Mouse (Mus musculus) CD4-positive, CD25-positive, alpha-beta regulatory T cell, adult 2 months (primary cell): ENCODE measurements around the gene Mgat3.

Source experiments
- DNase-seq: peaks from one replicate; pipeline ENCODE4 v3.0.0-alpha.2; 2012; ENCODE audit warnings: low read depth, low spot score

The Mgat3 gene

DNA sequence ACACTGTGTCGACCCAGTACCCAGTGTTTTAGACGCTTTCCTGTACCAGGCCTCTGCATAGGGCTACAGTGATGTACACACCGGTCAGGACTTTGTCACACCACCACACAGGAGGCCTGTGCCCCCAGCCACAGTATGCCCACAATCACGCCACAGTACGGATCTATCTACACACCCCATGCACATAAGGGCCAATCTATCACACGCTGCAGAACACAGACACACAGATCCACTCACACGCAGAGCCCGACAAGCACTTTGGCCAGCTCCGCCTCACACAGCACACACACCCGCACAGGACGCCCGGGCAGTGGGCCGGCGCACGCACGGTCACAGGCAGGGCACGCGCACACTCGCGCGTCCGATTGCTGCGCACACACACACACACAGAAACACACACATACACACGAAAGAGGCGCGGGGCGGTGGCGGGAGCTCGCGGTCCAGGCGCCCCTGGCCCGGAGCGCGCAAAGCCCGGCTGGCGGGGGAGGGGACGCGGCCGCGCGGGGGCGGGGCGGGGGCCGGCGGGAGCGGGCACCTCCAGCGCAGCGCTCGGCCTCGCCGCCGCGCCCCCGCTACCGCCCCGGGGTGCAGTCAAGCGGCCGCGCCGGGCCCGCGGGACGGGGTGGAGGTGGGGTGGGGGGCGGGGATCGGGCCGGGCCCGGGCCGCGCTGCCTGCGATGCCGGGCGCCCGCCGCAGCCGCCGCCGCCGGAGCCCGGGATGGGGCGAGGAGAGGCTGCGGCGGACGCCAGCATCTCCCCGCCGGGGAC lies at the start of gene Mgat3:
Gene Mgat3 (plus strand): TSS at position 721 of the 771 bp plus-strand sequence.
- peak; percentile 17 for DNase-seq

DNA sequence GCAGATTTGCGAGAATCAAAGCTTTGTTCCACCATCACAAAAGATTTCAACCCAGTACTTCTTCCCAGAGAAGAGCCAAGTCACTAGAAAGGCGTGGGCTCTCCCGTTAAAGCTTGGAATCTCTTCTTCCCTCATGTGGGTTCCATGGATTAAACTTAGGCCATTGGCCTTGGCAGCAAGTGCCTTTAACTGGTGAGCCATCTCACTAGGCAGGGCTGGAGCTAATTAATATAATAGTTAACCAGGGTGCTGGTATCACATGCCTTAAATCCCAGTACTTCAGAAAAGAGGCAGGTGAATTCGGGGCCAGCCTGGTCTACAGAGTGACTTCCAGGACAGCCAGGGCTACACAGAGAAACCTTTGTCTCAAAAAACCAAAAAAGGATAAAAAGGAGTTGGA lies 48.9 kb upstream of the Mgat3 start:
- DNase-seq = no peak

DNA sequence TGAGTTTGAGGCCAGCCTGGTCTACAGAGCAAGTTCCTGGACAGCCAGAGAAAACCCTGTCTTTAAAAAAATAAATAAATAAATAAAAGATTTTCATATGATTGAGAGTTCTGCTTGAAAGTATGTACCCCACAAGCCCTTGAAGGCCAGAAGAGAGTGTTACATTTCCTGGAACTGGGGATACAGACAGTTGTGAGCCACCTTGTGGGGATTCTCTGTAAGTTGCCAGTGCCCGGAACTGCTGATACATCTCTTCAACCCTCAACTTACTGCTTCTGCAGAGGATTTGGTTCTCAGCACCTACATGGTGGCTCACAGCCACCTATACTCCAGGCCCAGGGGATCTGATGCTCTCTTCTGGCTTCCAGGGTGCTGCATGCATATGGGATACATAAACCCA lies 46.3 kb upstream of the Mgat3 start:
- peak; percentile 47 for DNase-seq

- no peak for DNase-seq
Measured at GRCm38 (mm10) chr15:80129982-80130381, 43.5 kb upstream of the Mgat3 start.

DNA sequence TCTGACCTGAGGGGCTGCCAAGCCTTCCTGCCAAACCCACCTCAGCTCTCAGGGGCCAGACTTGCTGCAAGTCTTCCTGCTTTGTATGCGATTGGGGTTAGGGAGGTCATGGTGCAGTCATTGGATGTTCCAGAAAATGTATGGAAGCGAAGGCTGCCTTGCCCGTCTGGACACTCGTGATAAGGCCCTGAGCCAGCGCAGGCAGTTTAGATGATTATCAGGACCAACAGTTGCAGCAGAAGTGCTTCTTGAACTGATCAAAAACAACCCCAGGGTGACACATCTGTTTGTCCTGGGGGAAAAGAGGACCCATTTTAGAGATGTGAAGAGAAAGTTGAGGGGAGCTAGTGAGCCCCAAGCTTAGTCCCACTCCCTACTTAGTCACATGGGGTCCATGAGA lies 42.8 kb upstream of the Mgat3 start:
- DNase-seq = no peak

GRCm38 (mm10) chr15:80131421-80131820 lies 42.1 kb upstream of the Mgat3 start:
- DNase-seq = no peak

DNA sequence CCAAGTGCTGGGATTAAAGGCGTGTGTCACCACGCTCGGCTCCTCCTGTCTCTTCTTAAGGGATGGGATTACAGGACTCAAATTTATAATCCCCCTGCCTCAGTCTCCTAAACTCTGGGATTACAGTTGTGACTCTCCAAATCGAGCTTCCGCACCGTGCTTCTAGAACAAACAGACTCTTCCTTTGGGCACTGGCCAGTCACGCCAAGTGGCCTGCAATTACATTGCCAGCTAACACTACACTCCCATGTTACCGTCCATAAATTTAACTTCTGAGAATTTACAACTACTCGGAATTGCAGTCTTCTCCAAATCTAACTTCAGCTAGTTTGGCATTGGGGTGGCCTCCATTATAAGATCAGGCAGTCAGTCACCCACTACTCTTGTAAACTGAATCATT lies 41.1 kb upstream of the Mgat3 start:
- DNase-seq = no peak

DNA sequence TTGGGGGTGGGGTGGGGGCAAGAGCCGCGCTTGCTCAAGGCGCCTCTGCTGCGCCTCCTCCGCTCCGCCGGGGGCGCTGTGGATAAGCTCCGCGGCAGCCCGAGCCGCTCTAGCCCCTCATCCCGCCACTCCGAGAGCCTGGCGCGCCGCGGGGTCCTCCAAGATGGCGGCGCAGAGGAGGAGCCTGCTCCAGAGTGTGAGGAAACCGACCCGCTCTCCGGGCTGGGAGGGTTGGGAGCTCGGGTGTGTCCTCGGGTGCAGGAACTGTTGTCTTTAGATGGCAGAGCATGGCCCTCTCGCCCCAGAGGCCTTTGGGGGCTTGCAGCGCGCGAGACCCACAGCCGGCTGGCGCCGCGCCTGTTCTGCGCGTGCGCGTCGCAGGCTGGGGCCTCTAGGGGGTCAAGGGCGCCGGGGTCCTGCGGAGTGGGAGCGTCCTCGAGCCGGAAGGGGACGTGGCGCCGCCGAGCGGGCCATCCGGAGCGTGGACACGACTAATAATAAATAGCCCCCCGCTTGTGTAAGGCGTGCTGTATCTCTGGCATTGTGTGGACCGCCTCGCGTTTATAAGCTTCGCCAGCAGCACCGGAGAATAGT lies 40.4 kb upstream of the Mgat3 start, which contains the start of gene Tab1:
Gene Tab1 (plus strand): TSS at position 135 of the 594 bp plus-strand sequence.
- DNase-seq = peak; percentile 96

DNA sequence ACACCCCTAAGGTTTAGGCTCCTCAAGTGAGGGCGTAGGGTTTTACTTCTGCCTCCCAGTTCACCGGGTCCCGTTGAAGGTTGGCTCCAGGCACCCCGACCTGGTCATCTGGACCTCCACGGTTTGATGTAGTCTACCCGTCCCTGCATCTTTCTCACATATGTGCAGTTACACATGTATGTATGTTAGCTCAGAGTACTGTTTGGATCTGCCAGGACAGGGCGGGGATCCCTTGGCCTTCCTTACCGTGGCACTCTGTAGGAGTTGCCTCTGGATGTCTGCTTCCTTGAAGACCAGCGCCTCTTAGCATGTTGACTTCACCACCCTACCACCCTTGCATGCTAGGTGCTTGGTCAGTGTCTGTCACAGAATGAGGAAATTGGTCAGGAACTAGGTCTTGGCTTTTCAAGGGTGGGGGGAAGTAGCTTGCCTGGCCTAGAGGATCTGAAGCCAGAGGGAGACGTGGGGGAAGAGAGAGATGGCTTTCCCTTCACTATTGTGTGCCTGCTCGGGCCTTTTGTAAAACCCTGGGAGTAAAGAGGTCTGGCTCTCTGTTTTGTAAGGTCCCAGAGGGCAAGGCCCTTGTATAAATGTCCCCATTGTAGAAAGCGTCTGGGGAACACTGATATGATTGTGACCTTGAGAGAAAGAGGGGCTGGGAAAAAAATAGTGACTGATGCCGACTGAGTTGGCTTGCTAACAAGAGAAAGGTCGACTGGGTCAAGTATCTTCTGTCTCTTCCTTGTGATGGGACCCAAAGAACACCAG lies 39.7 kb upstream of the Mgat3 start:
- peak; percentile 34 for DNase-seq

GRCm38 (mm10) chr15:80134450-80134847 lies 39.1 kb upstream of the Mgat3 start:
- no peak for DNase-seq

GRCm38 (mm10) chr15:80135499-80135898 lies 38.0 kb upstream of the Mgat3 start:
- DNase-seq = no peak

DNA sequence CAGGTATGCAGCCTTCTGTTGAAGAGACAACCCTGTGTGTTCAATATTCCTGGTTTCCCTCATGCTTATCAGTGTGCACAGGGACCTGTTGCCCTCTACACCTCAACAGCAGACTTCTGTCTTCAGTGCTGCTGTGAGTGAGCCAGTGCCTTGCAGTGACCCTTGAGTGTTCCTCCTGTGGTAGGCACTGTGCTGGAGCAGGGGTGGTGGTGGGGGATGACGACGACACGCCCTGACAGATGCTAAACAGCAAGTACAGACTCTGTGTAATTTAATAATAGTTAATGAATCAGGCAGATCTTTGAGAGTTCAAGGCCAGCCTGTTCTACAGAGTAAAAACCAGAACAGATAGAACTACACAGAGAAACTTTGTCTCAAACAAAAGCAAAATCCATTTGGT lies 36.9 kb upstream of the Mgat3 start:
- no peak for DNase-seq

- no peak for DNase-seq
Measured at GRCm38 (mm10) chr15:80137945-80138791, 35.4 kb upstream of the Mgat3 start.

DNA sequence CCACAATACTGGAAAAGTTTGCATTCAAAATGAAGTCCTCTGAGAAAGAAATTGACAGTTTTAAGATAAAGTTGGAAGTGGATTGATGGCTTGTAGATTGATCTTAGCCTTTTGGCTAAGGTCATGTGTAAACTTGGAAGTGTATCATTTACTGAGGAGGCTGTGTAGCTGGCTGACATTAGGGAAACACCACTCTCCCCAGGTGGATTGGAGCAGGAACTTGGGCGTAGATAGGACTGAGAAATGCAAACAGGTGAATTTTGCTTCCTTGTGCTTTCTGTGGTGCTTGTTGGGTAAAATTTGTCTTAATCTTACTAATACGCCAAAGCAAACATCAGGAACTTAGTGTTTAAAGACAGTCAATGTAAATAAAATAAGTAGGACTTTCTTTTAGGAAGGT lies 33.2 kb upstream of the Mgat3 start:
- no peak for DNase-seq

DNA sequence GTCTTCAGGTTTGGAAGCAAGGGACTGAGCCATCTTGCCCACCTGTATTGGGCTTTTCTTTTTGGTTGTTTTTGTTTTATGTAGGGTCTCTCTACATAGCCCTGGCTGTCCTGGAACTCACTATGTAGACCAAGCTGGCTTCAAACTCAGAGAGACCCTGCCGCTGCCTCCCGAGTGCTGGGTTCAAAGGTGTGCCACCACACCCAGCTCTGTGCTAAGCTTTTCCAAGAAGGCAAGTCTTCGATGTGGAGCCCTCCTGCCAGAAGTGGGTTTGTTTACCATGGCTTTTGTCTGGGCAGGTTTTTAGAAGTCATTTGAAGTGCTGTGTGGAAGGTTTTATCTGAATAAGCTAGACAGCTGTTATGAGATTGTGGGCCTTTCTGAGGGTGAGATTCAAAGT lies 32.6 kb upstream of the Mgat3 start:
- DNase-seq = no peak

DNA sequence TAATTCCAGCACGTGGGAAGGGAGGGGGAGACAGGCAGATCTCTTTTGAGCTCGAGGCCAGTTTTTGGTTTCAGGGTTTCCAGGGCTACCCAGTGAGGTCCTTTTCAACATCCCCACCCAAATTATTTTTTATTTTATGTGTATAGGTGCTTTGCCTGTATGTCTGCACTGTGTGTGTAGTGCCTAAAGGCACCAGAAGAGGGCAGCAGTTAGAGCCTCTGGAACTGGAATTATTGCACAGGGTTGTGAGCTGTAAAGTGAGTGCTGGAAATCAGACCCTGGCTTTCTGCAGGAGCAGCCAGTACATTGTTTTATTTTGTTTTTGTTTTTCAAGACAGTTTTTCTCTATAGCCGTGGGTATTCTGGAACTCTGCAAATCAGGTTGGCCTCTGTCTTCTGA lies 31.4 kb upstream of the Mgat3 start:
- peak; percentile 43 for DNase-seq

- DNase-seq = no peak
Measured at GRCm38 (mm10) chr15:80143760-80144159, 29.8 kb upstream of the Mgat3 start.

GRCm38 (mm10) chr15:80145397-80145796 lies 28.1 kb upstream of the Mgat3 start:
- DNase-seq = no peak

- DNase-seq = no peak
Measured at GRCm38 (mm10) chr15:80146153-80146552, 27.4 kb upstream of the Mgat3 start.

DNA sequence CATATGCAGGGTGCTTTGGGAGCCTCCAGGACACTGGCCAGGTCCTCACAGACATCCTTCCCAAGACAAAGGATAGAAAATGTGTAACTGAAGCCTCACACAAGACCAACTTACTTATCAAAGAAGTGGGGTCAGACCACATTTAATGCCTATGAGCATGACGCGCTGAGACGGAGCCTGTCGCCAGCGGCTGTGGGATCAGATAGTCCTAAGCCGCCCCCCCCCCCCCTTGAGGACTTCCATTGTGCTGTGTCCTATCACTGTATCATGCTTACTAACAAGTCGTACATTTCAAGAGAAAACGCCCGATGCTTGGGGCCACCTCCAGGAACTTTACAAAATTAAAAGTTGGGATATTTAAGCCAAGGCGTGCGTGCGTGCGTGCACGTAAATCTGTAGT lies 26.4 kb upstream of the Mgat3 start:
- DNase-seq = no peak

DNA sequence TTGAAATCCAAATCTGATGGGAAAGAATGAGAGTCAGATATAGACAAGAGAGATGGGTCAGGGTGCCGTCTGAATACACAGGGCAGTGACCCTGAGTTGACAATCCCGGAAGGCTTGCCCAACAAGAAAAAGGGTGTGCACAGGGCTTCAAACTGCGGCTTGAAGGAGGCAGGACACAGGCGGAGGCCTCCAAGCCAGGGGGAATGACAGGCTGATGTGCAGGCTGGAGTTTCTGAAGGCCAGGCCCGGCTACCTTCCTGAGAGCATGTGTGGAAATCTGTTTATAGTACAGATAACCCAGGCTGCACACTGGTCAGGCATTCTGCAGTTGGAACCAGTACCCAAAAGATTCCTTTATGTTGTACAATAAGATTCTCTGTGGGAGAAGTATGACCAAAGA lies 26.0 kb upstream of the Mgat3 start:
- no peak for DNase-seq

GRCm38 (mm10) chr15:80148565-80148964 lies 25.0 kb upstream of the Mgat3 start:
- DNase-seq = peak; percentile 12
